Mouse (Mus musculus): Measurements from ENCODE around the gene Nppa.

The Nppa gene

DNA sequence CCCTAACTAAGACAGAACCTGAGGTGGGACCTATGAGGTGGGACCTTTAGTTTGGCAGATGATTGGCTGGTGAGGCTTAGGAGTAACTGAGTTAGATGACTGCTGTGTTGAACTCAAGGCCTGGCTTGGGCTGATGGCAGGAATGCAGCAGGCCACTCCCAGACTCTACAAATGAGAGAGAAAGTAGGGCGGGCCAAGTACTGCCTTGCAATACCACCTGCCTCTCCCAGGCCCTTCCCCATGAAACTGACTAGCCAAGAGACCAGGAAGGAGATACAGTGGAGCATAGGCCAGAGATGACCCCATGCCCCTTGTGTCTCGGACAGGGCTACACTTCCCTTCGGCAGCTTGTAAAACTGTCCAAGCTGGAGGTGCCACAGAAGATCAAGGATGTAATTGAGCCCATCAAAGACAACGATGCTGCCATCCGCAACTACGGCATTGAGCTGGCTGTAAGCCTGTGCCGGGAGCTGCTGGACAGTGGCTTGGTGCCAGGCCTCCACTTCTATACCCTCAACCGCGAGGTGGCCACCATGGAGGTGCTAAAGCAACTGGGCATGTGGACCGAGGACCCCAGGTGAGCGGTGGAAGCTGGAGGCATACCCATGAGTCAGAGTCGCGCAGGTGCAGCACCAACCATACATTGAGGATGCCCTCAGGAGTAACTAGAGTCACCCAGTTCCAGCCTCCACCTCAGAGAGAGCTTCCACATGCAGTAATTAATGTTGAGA lies 50.7 kb downstream of the Nppa start:
- no peak for DNase-seq (ENCODE audit: low spot score in 2 of 2)
